Mouse (Mus musculus): ENCODE data around the gene Gzmb.
"Not testable (repeated sequence)": the region's sequence is repeated elsewhere in the genome, so short reads cannot be mapped to it uniquely, and the experiment has no call there.

Gzmb gene

GRCm38 (mm10) chr14:56262153-56262552 is at the start of gene Gzmb:
Gene Gzmb, minus strand, starts transcription at chr14:56262260.
- DNase-seq: no peak

- not testable (repeated sequence) for DNase-seq
Observed at GRCm38 (mm10) chr14:56311801-56312200, 49.7 kb upstream of the Gzmb start.

- DNase-seq: no peak
Observed at GRCm38 (mm10) chr14:56310238-56310637, 48.2 kb upstream of the Gzmb start.

GRCm38 (mm10) chr14:56304149-56304548 is 42.1 kb upstream of the Gzmb start:
- peak; percentile 19 to 29 for DNase-seq

- peak in 1 of 2 experiments; percentile 10 for DNase-seq
Observed at GRCm38 (mm10) chr14:56303506-56304025, 41.5 kb upstream of the Gzmb start.

GRCm38 (mm10) chr14:56302091-56302490 is 40.0 kb upstream of the Gzmb start:
- DNase-seq: no peak

GRCm38 (mm10) chr14:56296786-56297185 is 34.7 kb upstream of the Gzmb start:
- DNase-seq: no peak

- DNase-seq: no peak
Observed at GRCm38 (mm10) chr14:56296106-56296505, 34.0 kb upstream of the Gzmb start.

- DNase-seq: no peak
Observed at GRCm38 (mm10) chr14:56293146-56293545, 31.1 kb upstream of the Gzmb start.

GRCm38 (mm10) chr14:56288651-56289050 is 26.6 kb upstream of the Gzmb start:
- DNase-seq: no peak

GRCm38 (mm10) chr14:56287806-56288205 is 25.7 kb upstream of the Gzmb start:
- no peak for DNase-seq

- DNase-seq: no peak
Observed at GRCm38 (mm10) chr14:56284356-56285325, 22.6 kb upstream of the Gzmb start.

- no peak for DNase-seq
Observed at GRCm38 (mm10) chr14:56283816-56284215, 21.8 kb upstream of the Gzmb start.

GRCm38 (mm10) chr14:56281090-56281489 is 19.0 kb upstream of the Gzmb start:
- no peak for DNase-seq

- DNase-seq: not testable (repeated sequence)
Observed at GRCm38 (mm10) chr14:56278691-56279090, 16.6 kb upstream of the Gzmb start.

- not testable (repeated sequence) for DNase-seq
Observed at GRCm38 (mm10) chr14:56276096-56276495, 14.0 kb upstream of the Gzmb start.

GRCm38 (mm10) chr14:56266109-56266508 is 4.0 kb upstream of the Gzmb start:
- no peak for DNase-seq

- DNase-seq: no peak
Observed at GRCm38 (mm10) chr14:56240409-56240808, 21.7 kb downstream of the Gzmb start.

- DNase-seq: no peak
Observed at GRCm38 (mm10) chr14:56234556-56234955, 27.5 kb downstream of the Gzmb start, which contains the start of gene Gzmc. Gene Gzmc, minus strand, starts transcription at chr14:56234656.

- no peak for DNase-seq
Observed at GRCm38 (mm10) chr14:56211317-56211716, 50.7 kb downstream of the Gzmb start, which contains the start of gene Gzmf. Gene Gzmf, minus strand, starts transcription at chr14:56211417.

All from kidney, postnatal 4 days (tissue).